Mouse (Mus musculus) liver, adult 2 months (tissue): ENCODE data around the gene Spin1.

ENCODE experiments used
- CTCF ChIP-seq: fragments of 200-500 bp; IDR thresholded peaks from 2 replicates; pipeline ENCODE4 v1.5.1; 2011; ENCODE audit warnings: low read depth, low read length, control low read depth
- POLR2A ChIP-seq: fragments of 200-500 bp; IDR thresholded peaks from 2 replicates; pipeline ENCODE4 v1.6.1; 2011; ENCODE audit warnings: low read length, control low read depth; ENCODE audit not compliant: insufficient read depth; ENCODE audit errors: extremely low read depth

DNA sequence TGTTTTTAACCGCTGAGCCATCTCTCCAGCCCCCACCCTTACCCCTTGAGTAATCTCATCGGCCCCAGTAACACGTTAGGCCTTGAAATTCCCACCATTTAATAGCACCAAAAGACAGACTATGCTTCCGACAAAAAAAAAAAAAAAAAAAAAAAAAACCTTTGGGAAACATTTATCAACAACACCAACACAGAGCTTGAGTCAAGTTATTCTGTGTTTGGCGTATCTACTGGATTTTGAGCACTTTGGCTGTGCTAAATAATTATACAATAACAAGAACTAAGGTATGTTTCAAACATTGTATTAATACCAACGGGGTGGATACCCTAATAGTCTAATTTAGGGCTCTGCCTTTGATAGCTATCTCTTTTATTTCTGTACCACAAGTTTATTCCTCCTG is 4.0 kb upstream of the Spin1 start:
- TF ChIP-seq POLR2A (no peak), CTCF (no peak)
